Mouse (Mus musculus) embryo, embryonic 10 days (tissue): ENCODE measurements around the gene Timmdc1.

ENCODE experiments used
- DNase-seq: peaks from one replicate; pipeline ENCODE4 v3.0.0-alpha.2; 2015; ENCODE audit warnings: low spot score

Gene Timmdc1

GRCm38 (mm10) chr16:38522129-38523084 lies at the start of gene Timmdc1:
Timmdc1 (minus strand) TSS chr16:38522663.
- peak; percentile 93 for DNase-seq

- no peak for DNase-seq
Observed at GRCm38 (mm10) chr16:38571481-38571880, 49.0 kb upstream of the Timmdc1 start.

GRCm38 (mm10) chr16:38568192-38568591 lies 45.7 kb upstream of the Timmdc1 start:
- no peak for DNase-seq

GRCm38 (mm10) chr16:38563516-38563915 lies 41.1 kb upstream of the Timmdc1 start:
- no peak for DNase-seq

- peak; percentile 31 for DNase-seq
Observed at GRCm38 (mm10) chr16:38562968-38563327, 40.5 kb upstream of the Timmdc1 start.

- peak; percentile 99 for DNase-seq
Observed at GRCm38 (mm10) chr16:38562131-38562967, 39.9 kb upstream of the Timmdc1 start.

- DNase-seq, result no peak
Observed at GRCm38 (mm10) chr16:38558221-38558748, 35.8 kb upstream of the Timmdc1 start, which contains the start of gene Tmem39a. Tmem39a (plus strand) TSS chr16:38558698.

- no peak for DNase-seq
Observed at GRCm38 (mm10) chr16:38555988-38556387, 33.5 kb upstream of the Timmdc1 start.

- DNase-seq, result peak; percentile 86
Observed at GRCm38 (mm10) chr16:38549479-38550396, 27.3 kb upstream of the Timmdc1 start, which contains the start of gene Poglut1. Poglut1 (minus strand) TSS chr16:38550258.

GRCm38 (mm10) chr16:38548000-38548399 lies 25.5 kb upstream of the Timmdc1 start:
- no peak for DNase-seq

- no peak for DNase-seq
Observed at GRCm38 (mm10) chr16:38538716-38539380, 16.4 kb upstream of the Timmdc1 start.

- DNase-seq, result peak; percentile 76
Observed at GRCm38 (mm10) chr16:38536544-38537146, 14.2 kb upstream of the Timmdc1 start.

- no peak for DNase-seq
Observed at GRCm38 (mm10) chr16:38526264-38526663, 3.8 kb upstream of the Timmdc1 start.

- DNase-seq, result peak; percentile 14
Observed at GRCm38 (mm10) chr16:38521211-38521987, 1.1 kb downstream of the Timmdc1 start.

GRCm38 (mm10) chr16:38519140-38519539 lies 3.3 kb downstream of the Timmdc1 start:
- DNase-seq, result no peak

GRCm38 (mm10) chr16:38510846-38511245 lies 11.6 kb downstream of the Timmdc1 start:
- DNase-seq, result no peak

- peak; percentile 89 for DNase-seq
Observed at GRCm38 (mm10) chr16:38506041-38506634, 16.3 kb downstream of the Timmdc1 start.

GRCm38 (mm10) chr16:38503528-38503927 lies 18.9 kb downstream of the Timmdc1 start:
- DNase-seq, result no peak

GRCm38 (mm10) chr16:38502469-38502868 lies 20.0 kb downstream of the Timmdc1 start:
- DNase-seq, result no peak
